Mouse (Mus musculus) liver, postnatal 0 days (tissue): ENCODE measurements around the gene Bcl7c.

ENCODE experiments used
- CTCF ChIP-seq: sonication (generic); IDR thresholded peaks from 2 replicates; pipeline ENCODE4 v1.5.1; 2016; ENCODE audit warnings: antibody characterized with exemption, low read depth
- EP300 ChIP-seq: IDR thresholded peaks from 2 replicates; pipeline ENCODE4 v1.6.1; 2016; ENCODE audit warnings: antibody characterized with exemption, low read depth, mild to moderate bottlenecking

DNA sequence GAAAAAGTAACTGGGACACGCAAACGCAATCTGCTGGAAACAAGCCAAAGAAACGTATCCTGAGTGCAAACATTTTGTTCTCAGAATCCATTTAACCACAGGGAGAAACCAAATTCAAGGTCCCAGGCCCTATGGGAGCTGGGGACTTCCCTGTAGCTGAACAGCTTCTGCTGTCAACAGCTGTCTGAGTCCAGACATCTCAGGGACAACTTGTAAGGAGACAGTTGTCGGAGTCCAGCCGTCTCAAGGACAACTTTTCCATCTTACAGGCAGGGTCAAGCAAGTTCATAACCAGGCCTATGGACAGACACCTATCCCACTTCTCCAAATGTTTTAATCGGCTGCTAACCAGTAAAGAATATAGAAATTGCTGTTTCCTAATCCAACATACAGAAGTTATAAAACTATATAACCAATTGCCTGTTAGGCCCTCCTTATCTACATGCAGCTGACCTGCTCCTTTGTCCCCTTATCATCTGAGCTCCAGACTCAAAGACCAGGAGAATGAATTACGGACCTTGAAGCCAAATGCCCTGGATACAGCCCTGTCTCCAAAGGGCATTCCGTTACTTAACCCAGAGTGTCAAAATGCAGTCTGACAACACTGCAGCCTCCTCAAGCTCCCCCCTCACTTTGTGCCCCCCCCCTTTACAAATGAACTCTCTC lies 26.7 kb downstream of the Bcl7c start:
- no peak for TF ChIP-seq EP300
- TF ChIP-seq CTCF = no peak
